Mouse (Mus musculus): ENCODE data around the gene Dbn1. TPM values are rescaled to one million over a fixed set of nuclear protein-coding genes. Genes with fewer than 3 reads are reported as not detected.
A peak's percentile ranks its signal among the peaks of the same experiment; 100 is the strongest.
"Not testable (repeated sequence)": the region's sequence is repeated elsewhere in the genome, so short reads cannot be mapped to it uniquely, and the experiment has no call there.

Dbn1 gene
- total RNA-seq, 2 experiments from 2014 or later = 0.45 TPM; not detected in 1

DNA sequence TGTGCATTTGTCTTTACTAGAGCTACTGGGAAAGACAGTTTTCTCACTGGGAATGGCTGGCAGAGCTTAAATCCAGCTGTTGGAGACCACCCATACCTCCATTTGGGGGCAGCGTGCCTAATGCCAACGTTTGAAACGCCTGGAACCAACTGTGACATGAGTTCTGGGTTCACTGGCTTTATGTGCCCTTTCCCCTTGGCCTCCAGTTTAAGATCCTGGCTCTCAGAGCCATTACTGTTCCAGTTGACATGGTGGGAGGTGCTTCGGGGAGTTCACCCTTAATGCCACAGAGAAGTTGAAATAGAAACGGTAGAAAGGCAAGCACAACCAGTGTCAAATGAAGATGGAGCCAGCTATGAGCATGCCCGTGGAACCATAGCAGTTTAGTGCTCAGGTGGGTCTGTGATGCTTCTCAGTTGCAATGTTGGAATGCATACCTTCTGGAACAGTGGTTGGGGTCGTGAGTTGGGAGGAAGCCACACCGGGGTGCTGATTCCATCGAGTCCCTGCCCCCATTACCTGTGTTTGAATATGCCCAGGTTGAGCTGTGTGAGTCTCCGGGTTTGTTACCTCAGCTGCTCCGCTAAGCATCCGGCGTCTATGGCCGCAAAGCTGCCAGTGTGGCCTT is 24.4 kb downstream of the Dbn1 start:
- no peak for ATAC-seq (replicated peaks; ENCODE audit: low FRiP score, poor library complexity, severe bottlenecking)

GRCm38 (mm10) chr13:55462965-55463364 is 24.9 kb downstream of the Dbn1 start:
- no peak for ATAC-seq (replicated peaks; ENCODE audit: low FRiP score, poor library complexity, severe bottlenecking)

- ATAC-seq (replicated peaks; ENCODE audit: low FRiP score, poor library complexity, severe bottlenecking) = no peak
Observed at GRCm38 (mm10) chr13:55451785-55452549, 35.9 kb downstream of the Dbn1 start.

GRCm38 (mm10) chr13:55451296-55451695 is 36.6 kb downstream of the Dbn1 start:
- ATAC-seq (replicated peaks; ENCODE audit: low FRiP score, poor library complexity, severe bottlenecking) = no peak

GRCm38 (mm10) chr13:55450511-55450980 is 37.4 kb downstream of the Dbn1 start:
- no peak for ATAC-seq (replicated peaks; ENCODE audit: low FRiP score, poor library complexity, severe bottlenecking)

DNA sequence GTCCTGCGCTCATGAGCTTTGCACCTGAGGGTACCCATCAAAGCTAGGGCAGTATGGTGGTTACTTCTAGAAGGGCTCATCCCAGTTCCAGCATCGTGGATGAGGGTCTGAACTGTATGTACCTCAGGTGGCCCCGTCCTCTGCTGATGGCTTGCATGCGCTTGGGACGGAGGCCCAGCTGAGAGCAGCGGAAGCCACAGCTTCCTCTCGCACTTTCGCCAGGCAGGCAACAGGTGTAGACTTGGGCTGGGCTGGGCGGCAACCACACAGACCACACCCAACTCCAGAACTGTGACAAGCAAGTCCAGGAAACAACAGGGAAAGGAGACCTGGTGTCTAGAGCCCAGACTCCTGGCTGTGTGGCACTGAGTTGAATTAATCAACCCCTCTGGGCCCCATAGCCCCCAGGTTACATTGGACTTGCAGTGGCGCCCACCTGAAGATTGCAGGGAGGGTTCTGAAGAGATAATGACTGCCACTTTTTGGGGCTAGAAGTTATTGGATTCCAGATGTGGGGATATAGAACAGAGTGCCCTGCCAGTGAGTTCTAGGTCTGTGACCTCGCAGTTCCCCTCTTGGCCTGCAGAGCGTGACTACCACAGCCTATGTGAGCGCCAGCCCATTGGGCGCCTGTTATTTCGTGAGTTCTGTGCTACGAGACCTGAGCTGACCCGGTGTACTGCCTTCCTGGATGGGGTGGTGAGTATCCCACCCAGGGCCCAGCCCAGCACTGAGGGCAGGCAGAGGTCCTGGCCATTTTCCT is 38.1 kb downstream of the Dbn1 start:
- no peak for ATAC-seq (replicated peaks; ENCODE audit: low FRiP score, poor library complexity, severe bottlenecking)

DNA sequence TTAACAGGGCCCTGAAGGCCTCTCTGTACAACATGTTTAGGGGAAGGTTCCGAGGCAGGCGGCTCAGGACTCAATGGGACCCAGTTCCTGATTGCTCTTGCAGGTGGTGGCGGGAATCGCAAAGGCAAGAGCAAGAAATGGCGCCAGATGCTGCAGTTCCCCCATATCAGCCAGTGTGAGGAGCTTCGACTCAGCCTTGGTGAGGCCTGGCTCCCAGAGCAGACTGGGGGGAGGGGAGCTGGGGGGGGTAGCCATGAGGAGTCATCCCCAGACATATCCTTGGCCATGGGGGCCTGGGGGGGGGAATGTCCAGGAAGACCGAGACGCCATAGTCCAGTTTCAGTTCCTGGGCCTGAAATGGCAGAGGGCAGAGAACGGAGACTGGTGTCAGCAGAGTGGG is 38.7 kb downstream of the Dbn1 start:
- ATAC-seq (replicated peaks; ENCODE audit: low FRiP score, poor library complexity, severe bottlenecking) = no peak

DNA sequence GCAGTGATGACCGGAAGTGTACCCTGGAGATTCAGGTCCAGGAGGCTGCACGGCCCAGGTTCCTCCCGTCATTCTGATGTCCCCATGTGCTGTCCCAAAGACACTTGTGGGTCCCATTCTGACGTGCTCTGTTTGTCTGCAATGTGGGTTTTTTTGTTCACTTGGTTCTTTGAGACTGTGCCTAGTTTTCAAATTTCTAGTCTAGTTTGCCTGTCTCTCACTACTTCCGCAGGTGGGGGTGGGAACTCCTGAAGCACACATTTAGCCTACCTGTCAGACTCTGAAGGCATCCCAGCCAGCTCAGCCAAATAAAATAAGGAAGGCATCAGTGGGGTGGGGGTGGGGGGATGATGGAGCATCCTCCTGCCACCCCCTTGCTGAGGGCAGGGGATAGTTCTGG is 39.8 kb downstream of the Dbn1 start:
- no peak for ATAC-seq (replicated peaks; ENCODE audit: low FRiP score, poor library complexity, severe bottlenecking)

GRCm38 (mm10) chr13:55447543-55447943 is 40.4 kb downstream of the Dbn1 start:
- ATAC-seq (replicated peaks; ENCODE audit: low FRiP score, poor library complexity, severe bottlenecking) = no peak

- ATAC-seq (replicated peaks; ENCODE audit: low FRiP score, poor library complexity, severe bottlenecking) = peak; percentile 67
Observed at GRCm38 (mm10) chr13:55446483-55447105, 41.3 kb downstream of the Dbn1 start.

DNA sequence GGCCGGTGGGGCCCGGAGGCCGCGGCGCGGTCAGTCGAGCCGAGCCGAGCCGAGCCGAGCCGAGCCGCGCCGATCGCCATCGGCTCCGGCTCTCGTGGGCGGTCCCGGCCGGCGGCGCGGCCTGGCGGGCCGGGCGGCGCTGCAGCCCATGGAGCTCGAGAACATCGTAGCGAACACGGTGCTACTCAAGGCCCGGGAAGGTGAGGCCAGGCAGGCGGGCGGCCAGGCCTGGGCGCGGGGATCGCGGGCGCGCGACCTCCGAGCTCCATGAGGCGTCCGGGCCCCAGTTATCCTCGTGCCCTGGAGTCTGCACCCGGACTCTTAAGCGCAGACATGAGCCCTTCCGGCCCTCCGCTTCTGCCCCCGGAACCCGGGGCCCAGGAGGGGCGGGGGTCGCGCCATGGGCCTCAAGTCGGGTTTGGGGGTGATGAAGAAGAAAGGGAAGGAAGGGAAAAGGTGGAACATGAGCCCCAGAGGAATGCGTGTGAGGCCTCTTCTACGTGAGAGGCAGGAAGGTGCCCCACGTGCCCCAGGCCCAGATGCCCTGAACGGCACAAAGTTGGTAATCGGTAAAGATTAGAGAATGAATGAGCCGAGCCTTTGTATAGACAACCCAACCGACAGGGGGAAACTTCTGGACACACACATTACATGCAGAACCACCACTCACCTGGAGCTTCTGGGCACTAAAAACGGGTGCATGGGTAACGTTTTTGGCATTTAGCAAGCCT is 42.4 kb downstream of the Dbn1 start:
- ATAC-seq (replicated peaks; ENCODE audit: low FRiP score, poor library complexity, severe bottlenecking) = no peak

DNA sequence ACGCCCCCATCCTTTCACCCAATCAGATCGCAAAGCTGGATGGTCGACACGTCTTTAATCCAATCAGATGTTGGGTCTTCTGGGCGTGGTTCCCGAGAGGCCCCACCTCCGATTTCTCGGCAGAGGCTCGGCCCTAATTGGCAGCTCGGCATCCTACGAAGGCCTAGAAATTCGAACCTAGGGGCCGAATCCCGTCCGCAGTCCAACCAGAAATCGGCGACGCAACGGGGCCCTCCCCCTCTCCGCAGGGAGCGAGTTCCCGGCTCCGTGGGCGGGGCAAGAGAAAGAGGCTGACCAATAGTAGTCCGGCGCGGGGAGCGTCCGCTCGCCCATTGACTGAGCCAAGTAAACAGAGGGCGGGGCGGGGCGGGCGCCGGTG is 43.0 kb downstream of the Dbn1 start, which contains the start of gene Grk6:
Grk6 (plus strand) TSS at position 136 of the 379 bp plus-strand sequence.
- peak; percentile 84 for ATAC-seq (replicated peaks; ENCODE audit: low FRiP score, poor library complexity, severe bottlenecking)

DNA sequence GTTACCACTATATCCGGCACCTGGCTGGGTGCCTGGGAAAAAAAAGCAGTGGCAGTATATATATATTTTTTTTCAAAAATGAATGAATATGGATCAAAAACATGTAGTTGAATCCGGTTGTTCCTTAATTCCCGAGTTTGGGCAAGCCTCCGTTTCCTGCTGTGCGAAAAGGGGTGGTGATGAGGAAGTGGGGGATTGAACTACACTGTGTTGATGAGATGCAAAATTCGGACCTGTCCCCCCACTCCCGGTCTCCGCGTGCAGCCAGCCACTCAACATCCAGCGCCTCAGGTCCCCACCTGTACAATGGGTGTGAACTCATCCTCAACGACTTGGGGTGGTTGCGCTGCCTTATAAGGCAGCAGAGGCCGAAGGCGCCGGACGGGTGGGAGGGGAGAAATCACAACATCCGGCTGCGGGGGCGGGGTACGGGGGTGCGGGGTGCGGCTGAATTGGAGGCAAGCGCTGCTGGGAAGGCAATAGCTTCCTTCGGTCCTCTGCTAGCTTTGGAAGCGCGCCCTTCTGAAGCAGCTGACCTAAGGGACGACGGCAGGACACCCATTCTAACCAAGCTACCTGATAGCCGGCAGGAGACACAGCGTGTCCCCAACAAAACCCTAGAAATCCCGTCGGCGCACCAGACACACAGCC is 43.5 kb downstream of the Dbn1 start:
- ATAC-seq (replicated peaks; ENCODE audit: low FRiP score, poor library complexity, severe bottlenecking) = peak; percentile 12

DNA sequence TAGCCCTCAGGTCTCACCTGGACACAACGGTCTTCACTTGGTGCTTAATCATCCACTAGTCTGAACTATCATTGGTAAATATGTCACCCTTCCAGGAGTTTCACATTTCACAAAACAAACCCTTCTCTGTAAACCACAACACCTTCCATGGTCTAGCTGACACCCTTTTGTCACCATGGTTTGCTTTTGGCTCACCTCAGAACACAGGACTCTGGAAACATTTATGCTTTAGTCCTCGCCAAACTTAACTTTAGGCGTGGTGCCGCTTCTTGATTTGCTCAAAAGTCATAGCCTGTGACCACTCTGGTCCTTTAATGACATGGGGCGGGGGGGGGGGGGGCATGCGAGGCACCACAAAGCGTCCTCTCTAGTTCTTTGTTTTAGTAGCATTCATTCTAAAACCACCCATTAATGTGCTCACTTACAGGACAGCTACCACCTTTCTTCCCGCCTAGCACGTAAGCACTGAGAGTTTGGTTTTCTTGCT is 44.1 kb downstream of the Dbn1 start:
- no peak for ATAC-seq (replicated peaks; ENCODE audit: low FRiP score, poor library complexity, severe bottlenecking)

GRCm38 (mm10) chr13:55437111-55437629 is 50.7 kb downstream of the Dbn1 start:
- not testable (repeated sequence) for ATAC-seq (replicated peaks; ENCODE audit: low FRiP score, poor library complexity, severe bottlenecking)

DNA sequence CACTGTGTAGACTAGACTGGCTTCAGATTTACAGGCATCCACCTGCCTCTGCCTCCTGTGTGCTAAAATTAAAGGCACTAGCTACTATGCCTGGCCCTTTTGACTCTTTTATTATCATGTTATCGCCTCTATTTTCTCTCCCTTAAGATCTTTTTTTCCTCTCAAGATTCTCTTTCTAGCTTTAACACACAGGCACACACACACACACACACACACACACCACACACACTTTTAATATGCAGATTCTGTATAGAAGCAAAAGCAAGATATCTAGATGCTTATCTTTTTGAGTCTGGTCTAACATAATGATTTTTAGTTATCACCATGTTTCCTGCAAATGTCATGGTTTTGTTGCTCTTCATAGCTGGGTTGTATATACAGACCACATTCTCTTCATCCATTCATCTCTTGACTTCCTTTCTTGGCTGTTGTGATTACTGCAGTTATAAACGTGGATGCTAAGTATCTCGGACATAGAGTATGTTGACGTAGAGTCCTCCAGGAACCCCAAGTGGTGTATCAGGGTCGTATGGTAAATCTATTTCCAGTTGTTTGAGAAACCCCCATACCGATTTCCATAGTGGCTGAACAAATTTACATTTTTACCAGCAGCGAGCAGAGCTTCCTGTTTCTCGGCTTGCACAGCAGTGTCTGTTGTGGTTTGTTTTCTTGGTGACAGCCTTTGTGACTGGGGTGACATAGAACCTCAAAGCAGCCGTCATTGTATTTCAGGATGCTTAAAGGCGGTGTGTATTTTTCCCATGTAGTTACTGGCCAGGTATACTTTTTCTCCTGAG is 55.8 kb downstream of the Dbn1 start:
- ATAC-seq (replicated peaks; ENCODE audit: low FRiP score, poor library complexity, severe bottlenecking) = no peak

GRCm38 (mm10) chr13:55430566-55430965 is 57.3 kb downstream of the Dbn1 start:
- no peak for ATAC-seq (replicated peaks; ENCODE audit: low FRiP score, poor library complexity, severe bottlenecking)

Data from erythroid progenitor cell, adult 5-6 weeks (primary cell).